Mouse (Mus musculus): ENCODE data around the gene Pdpk1.
"Not testable (repeated sequence)": the region's sequence is repeated elsewhere in the genome, so short reads cannot be mapped to it uniquely, and the experiment has no call there.

Pdpk1 gene

GRCm38 (mm10) chr17:24111256-24111655, 39.5 kb downstream of the Pdpk1 start:
- no peak for DNase-seq

GRCm38 (mm10) chr17:24108896-24109295, 41.8 kb downstream of the Pdpk1 start:
- DNase-seq, result no peak

GRCm38 (mm10) chr17:24105111-24105510, 45.6 kb downstream of the Pdpk1 start:
- DNase-seq, result peak; percentile 67

GRCm38 (mm10) chr17:24098354-24098753, 52.4 kb downstream of the Pdpk1 start:
- no peak for DNase-seq

- DNase-seq, result no peak
Observed at GRCm38 (mm10) chr17:24090575-24090974, 60.1 kb downstream of the Pdpk1 start.

GRCm38 (mm10) chr17:24086399-24086798, 64.3 kb downstream of the Pdpk1 start:
- not testable (repeated sequence) for DNase-seq

- DNase-seq, result no peak
Observed at GRCm38 (mm10) chr17:24084593-24084992, 66.1 kb downstream of the Pdpk1 start.

GRCm38 (mm10) chr17:24077101-24077500, 73.6 kb downstream of the Pdpk1 start:
- DNase-seq, result no peak

GRCm38 (mm10) chr17:24072919-24073696, 77.6 kb downstream of the Pdpk1 start, which contains the start of gene Kctd5:
TSS of gene Kctd5 (minus strand) at chr17:24073485.
- peak; percentile 92 for DNase-seq

GRCm38 (mm10) chr17:24069531-24069930, 81.2 kb downstream of the Pdpk1 start:
- no peak for DNase-seq

- DNase-seq, result no peak
Observed at GRCm38 (mm10) chr17:24068271-24068670, 82.5 kb downstream of the Pdpk1 start.

- DNase-seq, result no peak
Observed at GRCm38 (mm10) chr17:24062459-24063155, 88.1 kb downstream of the Pdpk1 start.

GRCm38 (mm10) chr17:24057730-24058245, 92.9 kb downstream of the Pdpk1 start:
- no peak for DNase-seq

- peak; percentile 34 for DNase-seq
Observed at GRCm38 (mm10) chr17:24056636-24057625, 93.8 kb downstream of the Pdpk1 start.

- no peak for DNase-seq
Observed at GRCm38 (mm10) chr17:24049008-24049407, 101.7 kb downstream of the Pdpk1 start.

GRCm38 (mm10) chr17:24048053-24048452, 102.7 kb downstream of the Pdpk1 start:
- no peak for DNase-seq

GRCm38 (mm10) chr17:24046026-24046425, 104.7 kb downstream of the Pdpk1 start:
- DNase-seq, result no peak

GRCm38 (mm10) chr17:24045608-24046007, 105.1 kb downstream of the Pdpk1 start:
- DNase-seq, result no peak

GRCm38 (mm10) chr17:24044482-24044881, 106.2 kb downstream of the Pdpk1 start:
- no peak for DNase-seq

- DNase-seq, result no peak
Observed at GRCm38 (mm10) chr17:24037844-24038243, 112.9 kb downstream of the Pdpk1 start, which contains the start of gene Prss27. TSS of gene Prss27 (plus strand) at chr17:24038144.

- DNase-seq, result no peak
Observed at GRCm38 (mm10) chr17:24037360-24037759, 113.4 kb downstream of the Pdpk1 start.

GRCm38 (mm10) chr17:24036954-24037353, 113.8 kb downstream of the Pdpk1 start:
- DNase-seq, result no peak

GRCm38 (mm10) chr17:24035087-24035486, 115.6 kb downstream of the Pdpk1 start:
- DNase-seq, result no peak

All from kidney, adult 11 months (tissue).